Mouse (Mus musculus): ENCODE measurements around the gene Ceacam16. TPM values are rescaled to one million over a fixed set of nuclear protein-coding genes. Genes with fewer than 3 reads are reported as not detected.

Ceacam16 gene
- polyA plus RNA-seq, 1 experiment, result not detected

DNA sequence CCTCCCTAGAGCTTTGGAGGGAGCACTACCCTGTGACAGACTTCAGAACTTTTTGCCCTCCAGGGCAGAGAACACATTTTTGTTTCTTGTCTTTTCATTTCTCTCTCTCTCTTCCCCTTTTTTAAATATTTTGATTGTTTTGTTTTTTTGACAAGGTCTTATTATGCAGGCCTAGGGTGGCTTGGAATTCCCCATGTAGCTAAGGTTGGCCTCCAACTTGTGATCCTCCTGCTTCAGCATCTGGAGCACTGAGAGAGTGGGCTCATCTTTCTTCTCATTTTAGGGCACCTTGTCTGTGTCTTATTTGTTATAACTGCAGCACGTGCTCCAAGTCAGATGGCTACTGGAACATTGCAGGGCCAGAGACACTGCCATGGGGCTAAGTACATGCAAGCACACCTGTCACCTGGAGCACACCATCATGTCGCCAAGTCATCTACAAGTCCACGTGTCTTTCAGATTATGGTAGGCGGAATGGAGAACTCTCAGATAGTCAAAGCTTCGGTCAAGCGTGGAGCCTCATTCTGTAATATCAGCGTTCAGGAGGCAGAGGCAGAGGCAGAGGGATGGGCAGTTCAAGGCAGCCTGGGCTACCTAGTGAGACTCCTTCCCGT, 54.6 kb downstream of the Ceacam16 start:
- TF ChIP-seq POLR2A (IDR thresholded peaks at IDR 0.05; ENCODE audit: extremely low read depth, insufficient read depth, low read length) (no peak), CTCF (IDR thresholded peaks at IDR 0.05; ENCODE audit: extremely low read depth, insufficient read depth, low read length) (no peak)
- Histone ChIP-seq H3K4me3 (ENCODE audit: insufficient read depth, low read length) (no peak overlapping the region), H3K4me1 (ENCODE audit: control insufficient read depth, insufficient read depth, low read length) (peaks cover 2% of the 10 kb centered on the region; the same call in 1 of the 2 replicates), H3K27ac (ENCODE audit: insufficient read depth, low read length) (no peak overlapping the region)

DNA sequence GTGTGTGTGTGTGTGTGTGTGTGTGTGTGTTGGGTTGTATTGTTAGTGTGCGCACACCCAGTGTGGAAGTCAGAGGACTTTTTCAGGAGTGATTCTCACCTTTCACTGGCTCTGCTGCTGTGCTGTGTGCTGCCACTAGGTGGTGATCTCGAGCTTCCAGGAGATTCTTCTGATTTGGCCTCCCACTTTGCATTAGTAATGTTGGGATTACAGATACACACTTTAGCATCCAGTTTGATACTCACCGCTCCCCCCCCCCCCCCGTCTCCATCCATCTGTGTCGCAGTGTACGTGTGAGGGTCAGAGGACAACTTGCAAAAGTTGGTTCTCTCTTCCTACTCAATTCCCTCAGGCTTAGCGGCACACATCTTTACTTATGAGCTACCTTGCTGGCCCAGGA, 58.1 kb downstream of the Ceacam16 start:
- H3K4me1 ChIP-seq (ENCODE audit: control insufficient read depth, insufficient read depth, low read length), result no peaks in the 10 kb centered on the region
- H3K27ac ChIP-seq (ENCODE audit: insufficient read depth, low read length), result no peak overlapping the region
- TF ChIP-seq POLR2A (IDR thresholded peaks at IDR 0.05; ENCODE audit: extremely low read depth, insufficient read depth, low read length), result no peak
- peak; percentile 93 for TF ChIP-seq CTCF (IDR thresholded peaks at IDR 0.05; ENCODE audit: extremely low read depth, insufficient read depth, low read length)
- H3K4me3 ChIP-seq (ENCODE audit: insufficient read depth, low read length), result no peak overlapping the region

Other genes starting within 250 kb of the Ceacam16 start
- 6.4 and 6.6 TPM in 2 replicates for gene Relb, start 231.9 kb downstream of the Ceacam16 start, polyA plus RNA-seq (2012; rRNA removed)
- gene Clptm1, start 196.3 kb downstream of the Ceacam16 start, polyA plus RNA-seq (2012; rRNA removed), result 146 and 147 TPM in 2 replicates
- not detected in 2 replicates for gene Apoc2, start 183.4 kb downstream of the Ceacam16 start, polyA plus RNA-seq (2012; rRNA removed)
- gene Gm44805, start 179.9 kb downstream of the Ceacam16 start, polyA plus RNA-seq (2012; rRNA removed), result not detected in 2 replicates
- gene Apoc4, start 179.8 kb downstream of the Ceacam16 start, polyA plus RNA-seq (2012; rRNA removed), result not detected in 2 replicates
- gene Apoc1, start 168.6 kb downstream of the Ceacam16 start, polyA plus RNA-seq (2012; rRNA removed), result 1.3 and 1.4 TPM in 2 replicates
- 4,294 and 4,561 TPM in 2 replicates for gene Apoe, start 162.1 kb downstream of the Ceacam16 start, polyA plus RNA-seq (2012; rRNA removed)
- 108 TPM in 2 replicates for gene Tomm40, start 145.9 kb downstream of the Ceacam16 start, polyA plus RNA-seq (2012; rRNA removed)
- gene Nectin2, start 110.8 kb downstream of the Ceacam16 start, polyA plus RNA-seq (2012; rRNA removed), result 6.9 and 7.1 TPM in 2 replicates
- gene Bcam, start 90.3 kb downstream of the Ceacam16 start, polyA plus RNA-seq (2012; rRNA removed), result 23.0 and 24.4 TPM in 2 replicates
- gene Cblc, start 64.5 kb downstream of the Ceacam16 start, polyA plus RNA-seq (2012; rRNA removed), result not detected in 2 replicates
- gene Bcl3, start 38.5 kb downstream of the Ceacam16 start, polyA plus RNA-seq (2012; rRNA removed), result 0.42 and 0.53 TPM in 2 replicates
- 3.0 and 3.9 TPM in 2 replicates for gene Gm19345, start 9.3 kb downstream of the Ceacam16 start, polyA plus RNA-seq (2012; rRNA removed)
- not detected in 2 replicates for gene Ceacam19, start 26.7 kb upstream of the Ceacam16 start, polyA plus RNA-seq (2012; rRNA removed)
- 9.7 and 11.8 TPM in 2 replicates for gene Pvr, start 59.9 kb upstream of the Ceacam16 start, polyA plus RNA-seq (2012; rRNA removed)
- not detected in 2 replicates for gene Igsf23, start 89.5 kb upstream of the Ceacam16 start, polyA plus RNA-seq (2012; rRNA removed)
- gene Ceacam20, start 104.1 kb upstream of the Ceacam16 start, polyA plus RNA-seq (2012; rRNA removed), result not detected in 2 replicates
- gene Nlrp9b, start 130.2 kb upstream of the Ceacam16 start, polyA plus RNA-seq (2012; rRNA removed), result not detected in 2 replicates
- gene Vmn1r91, start 238.4 kb upstream of the Ceacam16 start, polyA plus RNA-seq (2012; rRNA removed), result not detected in 2 replicates